Mouse (Mus musculus) right cerebral cortex, adult 2 months (tissue): ENCODE results near the gene Evl.
A peak's percentile ranks its signal among the peaks of the same experiment; 100 is the strongest.

Source experiments
- DNase-seq, 2 experiments: peaks; one replicate each; pipeline ENCODE4 v3.0.0; 2021 to 2022; ENCODE audit warnings: low spot score in 2 of 2

Gene Evl

GRCm38 (mm10) chr12:108590131-108590530 is 35.6 kb downstream of the Evl start:
- DNase-seq = no peak

GRCm38 (mm10) chr12:108591586-108591985 is 37.1 kb downstream of the Evl start:
- no peak for DNase-seq

GRCm38 (mm10) chr12:108592866-108593265 is 38.3 kb downstream of the Evl start:
- no peak for DNase-seq

- no peak for DNase-seq
Observed at GRCm38 (mm10) chr12:108600864-108601263, 46.3 kb downstream of the Evl start.

GRCm38 (mm10) chr12:108601326-108601725 is 46.8 kb downstream of the Evl start:
- peak; percentile 45 to 51 for DNase-seq

- no peak for DNase-seq
Observed at GRCm38 (mm10) chr12:108604546-108604945, 50.0 kb downstream of the Evl start.

- peak; percentile 46 to 56 for DNase-seq
Observed at GRCm38 (mm10) chr12:108605521-108606281, 51.2 kb downstream of the Evl start.

GRCm38 (mm10) chr12:108606321-108606720 is 51.8 kb downstream of the Evl start:
- DNase-seq = peak; percentile 27 to 33

GRCm38 (mm10) chr12:108609446-108609845 is 54.9 kb downstream of the Evl start:
- DNase-seq = no peak

GRCm38 (mm10) chr12:108610255-108610654 is 55.7 kb downstream of the Evl start:
- no peak for DNase-seq

GRCm38 (mm10) chr12:108613081-108613480 is 58.6 kb downstream of the Evl start:
- DNase-seq = peak; percentile 55 to 68

- DNase-seq = no peak
Observed at GRCm38 (mm10) chr12:108617511-108617910, 63.0 kb downstream of the Evl start.

GRCm38 (mm10) chr12:108619853-108620416 is 65.4 kb downstream of the Evl start:
- no peak for DNase-seq

- no peak for DNase-seq
Observed at GRCm38 (mm10) chr12:108622406-108622805, 67.9 kb downstream of the Evl start.

- no peak for DNase-seq
Observed at GRCm38 (mm10) chr12:108629556-108629955, 75.0 kb downstream of the Evl start.

GRCm38 (mm10) chr12:108630741-108631688 is 76.5 kb downstream of the Evl start:
- no peak for DNase-seq

- no peak for DNase-seq
Observed at GRCm38 (mm10) chr12:108632501-108632900, 78.0 kb downstream of the Evl start.

GRCm38 (mm10) chr12:108634031-108634430 is 79.5 kb downstream of the Evl start:
- no peak for DNase-seq

GRCm38 (mm10) chr12:108635501-108635900 is 81.0 kb downstream of the Evl start:
- no peak for DNase-seq

- DNase-seq = no peak
Observed at GRCm38 (mm10) chr12:108637440-108637839, 82.9 kb downstream of the Evl start.

- no peak for DNase-seq
Observed at GRCm38 (mm10) chr12:108639126-108639525, 84.6 kb downstream of the Evl start.

GRCm38 (mm10) chr12:108642019-108642418 is 87.5 kb downstream of the Evl start:
- no peak for DNase-seq
